ENCODE assay signal across 29 mouse cellular contexts in the genomic region with DNA sequence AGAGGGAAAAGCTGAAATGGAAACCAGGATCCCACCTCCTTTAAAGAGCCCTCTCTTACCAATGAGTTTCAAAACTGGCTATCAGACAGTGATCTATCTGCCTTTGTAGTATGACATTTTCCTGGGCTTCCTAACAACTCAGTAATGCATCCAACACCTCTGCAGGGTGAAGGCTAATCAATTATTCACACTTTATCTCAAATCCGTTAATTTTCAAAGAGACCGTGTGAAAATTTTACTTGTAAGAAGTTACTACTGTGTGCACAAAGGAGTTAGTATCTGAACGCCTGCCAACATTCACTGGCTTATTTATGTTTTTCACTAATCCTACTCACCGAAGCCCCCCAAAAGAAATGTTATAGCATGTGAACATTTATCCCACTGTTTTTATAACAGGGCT. TPM values are rescaled to one million over a fixed set of nuclear protein-coding genes. Genes with fewer than 3 reads are reported as not detected.
DNase-seq lines count a peak whose midpoint lies in the region; ATAC-seq and TF ChIP-seq lines count a peak whose summit lies in the region.
"Had no signal": no experiment of that assay in that cellular context is flagged by ENCODE, and none has a peak within 500 bp of the region (broad histone marks: within the 10 kb centered on the region; RNA-seq: fewer than 3 reads in every experiment).

No protein-coding gene starts in this region.

- H3K4me2 ChIP-seq in forebrain, embryonic 11.5 days (ENCODE audit: low read depth, low read length, severe bottlenecking), result no peak overlapping the region
- no peak overlapping the region for H3K4me2 ChIP-seq in forebrain, postnatal 0 days (ENCODE audit: low read depth)
- no peak overlapping the region for H3K4me2 ChIP-seq in intestine, embryonic 14.5 days (ENCODE audit: low read length)
- H3K4me2 ChIP-seq in intestine, postnatal 0 days (replicated peaks; ENCODE audit: low read depth), result no peak overlapping the region
- no peak overlapping the region for H3K4me2 ChIP-seq in neural tube, embryonic 11.5 days (ENCODE audit: low read depth)
- H3K4me2 ChIP-seq in midbrain, embryonic 16.5 days (ENCODE audit: low read length), result no peak overlapping the region
- H3K4me2 ChIP-seq: embryonic facial prominence, embryonic 12.5 days; heart, embryonic 11.5 days; hindbrain, embryonic 14.5 days had no signal

- no peak for TF ChIP-seq CTCF in forebrain, postnatal 0 days (IDR thresholded peaks at IDR 0.05; ENCODE audit: low read depth)
- no peak for TF ChIP-seq CTCF in intestine, postnatal 0 days (IDR thresholded peaks at IDR 0.05; ENCODE audit: low read depth)

- no peak for DNase-seq in forebrain, embryonic 11.5 days (ENCODE audit: low spot score)
- no peak for DNase-seq in forebrain, postnatal 0 days
- peak; percentile 6 for DNase-seq in intestine, embryonic 14.5 days (ENCODE audit: low spot score)
- DNase-seq in neural tube, embryonic 11.5 days (ENCODE audit: low spot score), result no peak
- no peak for DNase-seq in neural tube, embryonic 10.5 days (ENCODE audit: extremely low spot score, low spot score)
- DNase-seq in embryonic facial prominence, embryonic 10.5 days (ENCODE audit: low spot score), result no peak
- DNase-seq: adrenal gland, adult 8-10 months; cerebellum, adult 9-10 months; cerebellum, postnatal 36 days; gastrocnemius, postnatal 14 days; heart, postnatal 4 days; kidney, adult 2 months; kidney, postnatal 36 days; layer of hippocampus, postnatal 36 days; liver; lung, adult 2 months; lung, postnatal 10 days; right cerebral cortex, adult 18-20 months; spleen, adult 18-20 months; thymus, postnatal 14 days had no signal

- no peaks in the 10 kb centered on the region for H3K36me3 ChIP-seq in forebrain, embryonic 11.5 days (ENCODE audit: control insufficient read depth, insufficient read depth, low read length)
- no peaks in the 10 kb centered on the region for H3K36me3 ChIP-seq in forebrain, postnatal 0 days (ENCODE audit: insufficient read depth)
- no peaks in the 10 kb centered on the region for H3K36me3 ChIP-seq in intestine, embryonic 14.5 days (ENCODE audit: control insufficient read depth, insufficient read depth, low read length)
- H3K36me3 ChIP-seq in intestine, postnatal 0 days (ENCODE audit: control insufficient read depth, insufficient read depth), result no peaks in the 10 kb centered on the region
- no peaks in the 10 kb centered on the region for H3K36me3 ChIP-seq in neural tube, embryonic 11.5 days (ENCODE audit: control insufficient read depth, insufficient read depth, low read length)
- no peaks in the 10 kb centered on the region for H3K36me3 ChIP-seq in midbrain, embryonic 16.5 days (ENCODE audit: control insufficient read depth, insufficient read depth, low read length)
- H3K36me3 ChIP-seq in embryonic facial prominence, embryonic 10.5 days (replicated peaks), result no peaks in the 10 kb centered on the region
- H3K36me3 ChIP-seq: embryonic facial prominence, embryonic 12.5 days had no signal

- H3K4me1 ChIP-seq in forebrain, embryonic 11.5 days (replicated peaks; ENCODE audit: control insufficient read depth, insufficient read depth, low read length), result peaks cover 2% of the 10 kb centered on the region; the same call in 1 of the 2 replicates
- peaks cover 8% of the 10 kb centered on the region; the same call in 1 of the 2 replicates for H3K4me1 ChIP-seq in forebrain, postnatal 0 days (ENCODE audit: insufficient read depth)
- H3K4me1 ChIP-seq in intestine, embryonic 14.5 days (replicated peaks; ENCODE audit: control insufficient read depth, insufficient read depth, low read length), result peaks cover 33% of the 10 kb centered on the region
- H3K4me1 ChIP-seq in intestine, postnatal 0 days (replicated peaks; ENCODE audit: control insufficient read depth, insufficient read depth, low read length), result no peaks in the 10 kb centered on the region; the same call in 1 of the 2 replicates
- H3K4me1 ChIP-seq in neural tube, embryonic 11.5 days (ENCODE audit: control insufficient read depth, insufficient read depth, low read length), result peaks cover 2% of the 10 kb centered on the region; the same call in 1 of the 2 replicates
- H3K4me1 ChIP-seq in midbrain, embryonic 16.5 days (ENCODE audit: control insufficient read depth, insufficient read depth, low read length), result peaks cover 14% of the 10 kb centered on the region
- peaks cover 10% of the 10 kb centered on the region; the same call in 1 of the 2 replicates for H3K4me1 ChIP-seq in embryonic facial prominence, embryonic 10.5 days

- H3K4me3 ChIP-seq in forebrain, embryonic 11.5 days (ENCODE audit: low read depth, low read length), result no peak overlapping the region
- no peak overlapping the region for H3K4me3 ChIP-seq in forebrain, postnatal 0 days (ENCODE audit: low read depth, low read length)
- no peak overlapping the region for H3K4me3 ChIP-seq in intestine, embryonic 14.5 days (ENCODE audit: low read depth, low read length)
- no peak overlapping the region for H3K4me3 ChIP-seq in intestine, postnatal 0 days (ENCODE audit: low read depth, low read length)
- no peak overlapping the region for H3K4me3 ChIP-seq in neural tube, embryonic 11.5 days (ENCODE audit: low read depth, low read length)
- H3K4me3 ChIP-seq in midbrain, embryonic 16.5 days (ENCODE audit: low read depth, low read length), result no peak overlapping the region
- no peak overlapping the region for H3K4me3 ChIP-seq in embryonic facial prominence, embryonic 10.5 days
- H3K4me3 ChIP-seq: embryonic facial prominence, embryonic 12.5 days; myocyte had no signal

- peak overlapping the region; percentile 55 for H3K27ac ChIP-seq in forebrain, embryonic 11.5 days (ENCODE audit: low read depth, low read length)
- H3K27ac ChIP-seq in forebrain, postnatal 0 days (ENCODE audit: low read depth, low read length), result no peak overlapping the region
- no peak overlapping the region for H3K27ac ChIP-seq in intestine, embryonic 14.5 days (ENCODE audit: low read depth)
- H3K27ac ChIP-seq in intestine, postnatal 0 days (ENCODE audit: low read depth, low read length), result no peak overlapping the region
- H3K27ac ChIP-seq in neural tube, embryonic 11.5 days (ENCODE audit: low read depth, low read length), result no peak overlapping the region
- no peak overlapping the region for H3K27ac ChIP-seq in midbrain, embryonic 16.5 days (ENCODE audit: low read length)
- no peak overlapping the region for H3K27ac ChIP-seq in embryonic facial prominence, embryonic 10.5 days (replicated peaks)
- H3K27ac ChIP-seq: embryonic facial prominence, embryonic 12.5 days; hindbrain, embryonic 14.5 days; liver, embryonic 14.5 days had no signal

- peak; percentile 44 for ATAC-seq in forebrain, embryonic 11.5 days (replicated peaks; ENCODE audit: low FRiP score)
- ATAC-seq in forebrain, postnatal 0 days, result no peak
- no peak for ATAC-seq in intestine, embryonic 14.5 days (replicated peaks; ENCODE audit: low FRiP score, low TSS enrichment, low read depth)
- no peak for ATAC-seq in intestine, postnatal 0 days
- peak; percentile 58 for ATAC-seq in neural tube, embryonic 11.5 days (ENCODE audit: insufficient read depth, low FRiP score, low TSS enrichment)
- ATAC-seq in midbrain, embryonic 16.5 days, result 0 out of 2 replicates have a peak, but pooled peaks have one; percentile 66
- ATAC-seq: inflammation-experienced regulatory T-cells, adult 6 months had no signal

- no peaks in the 10 kb centered on the region for H3K9me3 ChIP-seq in forebrain, embryonic 11.5 days (ENCODE audit: control insufficient read depth, low read length)
- H3K9me3 ChIP-seq in forebrain, postnatal 0 days (ENCODE audit: low read length), result no peaks in the 10 kb centered on the region
- H3K9me3 ChIP-seq in intestine, embryonic 14.5 days (ENCODE audit: control insufficient read depth, low read length), result no peaks in the 10 kb centered on the region
- H3K9me3 ChIP-seq in intestine, postnatal 0 days (ENCODE audit: control insufficient read depth), result no peaks in the 10 kb centered on the region
- no peaks in the 10 kb centered on the region for H3K9me3 ChIP-seq in neural tube, embryonic 11.5 days (ENCODE audit: control insufficient read depth, low read length)
- H3K9me3 ChIP-seq in midbrain, embryonic 16.5 days (replicated peaks; ENCODE audit: control insufficient read depth, low read length, poor library complexity, severe bottlenecking), result no peaks in the 10 kb centered on the region
- H3K9me3 ChIP-seq in embryonic facial prominence, embryonic 10.5 days, result no peaks in the 10 kb centered on the region
- H3K9me3 ChIP-seq: embryonic facial prominence, embryonic 12.5 days had no signal

- WGBS in forebrain, embryonic 11.5 days, result 27% methylated on average over 4 of the region's 4 CpGs
- 5% methylated on average over 4 of the region's 4 CpGs for WGBS in forebrain, postnatal 0 days
- WGBS in intestine, embryonic 14.5 days, result 35% methylated on average over 4 of the region's 4 CpGs
- 46% methylated on average over 4 of the region's 4 CpGs for WGBS in intestine, postnatal 0 days
- WGBS in neural tube, embryonic 11.5 days, result 39% methylated on average over 4 of the region's 4 CpGs
- WGBS in midbrain, embryonic 16.5 days, result 12% methylated on average over 4 of the region's 4 CpGs
- 62% methylated on average over 4 of the region's 4 CpGs for WGBS in embryonic facial prominence, embryonic 10.5 days

- H3K9ac ChIP-seq in forebrain, embryonic 11.5 days (ENCODE audit: low read length), result no peak overlapping the region
- no peak overlapping the region for H3K9ac ChIP-seq in forebrain, postnatal 0 days
- no peak overlapping the region for H3K9ac ChIP-seq in intestine, embryonic 14.5 days (ENCODE audit: low read length)
- H3K9ac ChIP-seq in intestine, postnatal 0 days (ENCODE audit: low read depth, low read length), result no peak overlapping the region
- H3K9ac ChIP-seq in neural tube, embryonic 11.5 days (ENCODE audit: low read length), result no peak overlapping the region
- H3K9ac ChIP-seq in midbrain, embryonic 16.5 days (ENCODE audit: low read depth, low read length), result no peak overlapping the region
- H3K9ac ChIP-seq: embryonic facial prominence, embryonic 12.5 days; hindbrain, embryonic 14.5 days; liver, embryonic 14.5 days had no signal

- no peaks in the 10 kb centered on the region for H3K27me3 ChIP-seq in forebrain, embryonic 11.5 days (ENCODE audit: control insufficient read depth, insufficient read depth, low read length)
- H3K27me3 ChIP-seq in forebrain, postnatal 0 days (ENCODE audit: insufficient read depth, low read length), result no peaks in the 10 kb centered on the region
- H3K27me3 ChIP-seq in intestine, embryonic 14.5 days (replicated peaks; ENCODE audit: control insufficient read depth, insufficient read depth, low read length), result no peaks in the 10 kb centered on the region
- no peaks in the 10 kb centered on the region for H3K27me3 ChIP-seq in intestine, postnatal 0 days (replicated peaks; ENCODE audit: control insufficient read depth, insufficient read depth, low read length)
- H3K27me3 ChIP-seq in neural tube, embryonic 11.5 days (ENCODE audit: control insufficient read depth, insufficient read depth, low read length), result no peaks in the 10 kb centered on the region
- H3K27me3 ChIP-seq in midbrain, embryonic 16.5 days (ENCODE audit: control insufficient read depth, insufficient read depth, low read depth, low read length), result no peaks in the 10 kb centered on the region
- H3K27me3 ChIP-seq in embryonic facial prominence, embryonic 10.5 days (replicated peaks; ENCODE audit: low read depth, poor library complexity, severe bottlenecking), result no peaks in the 10 kb centered on the region
- H3K27me3 ChIP-seq: CH12.LX; embryonic facial prominence, embryonic 12.5 days had no signal

RNA-seq across cellular contexts. Expression of gene Hs2st1, which starts 24.1 kb away (rescaled TPM):
- polyA plus RNA-seq in forebrain, embryonic 11.5 days (2014; fragmentation: Nextera tagmentation; extraction: Ambion mirVana), result 25.3 and 26.8 TPM in 2 replicates
- total RNA-seq in forebrain, postnatal 0 days (2014; rRNA removed), result 47.1 and 57.7 TPM in 2 replicates
- polyA plus RNA-seq in forebrain, postnatal 0 days (2015; fragmentation: Nextera tagmentation; extraction: Ambion mirVana), result 9.9 and 14.1 TPM in 2 replicates
- polyA plus RNA-seq in intestine, embryonic 14.5 days (2014; fragmentation: Nextera tagmentation; extraction: Ambion mirVana), result 13.7 and 14.3 TPM in 2 replicates
- 6.1 and 6.9 TPM in 2 replicates for polyA plus RNA-seq in intestine, postnatal 0 days (2015; fragmentation: Nextera tagmentation; extraction: Ambion mirVana)
- 17.0 and 18.1 TPM in 2 replicates for polyA plus RNA-seq in neural tube, embryonic 11.5 days (2014; fragmentation: Nextera tagmentation; extraction: Ambion mirVana)
- 13.9 and 14.5 TPM in 2 replicates for polyA plus RNA-seq in midbrain, embryonic 16.5 days (2015; fragmentation: Nextera tagmentation; extraction: Ambion mirVana)
- polyA plus RNA-seq in embryonic facial prominence, embryonic 10.5 days (2016; fragmentation: Nextera tagmentation; extraction: Ambion mirVana), result 11.7 and 12.7 TPM in 2 replicates

RNA-seq across cellular contexts. Expression of gene Selenof, which starts 24.3 kb away (rescaled TPM):
- polyA plus RNA-seq in forebrain, embryonic 11.5 days (2014; fragmentation: Nextera tagmentation; extraction: Ambion mirVana), result 385 and 409 TPM in 2 replicates
- total RNA-seq in forebrain, postnatal 0 days (2014; rRNA removed), result 347 and 486 TPM in 2 replicates
- polyA plus RNA-seq in forebrain, postnatal 0 days (2015; fragmentation: Nextera tagmentation; extraction: Ambion mirVana), result 660 and 719 TPM in 2 replicates
- 448 and 458 TPM in 2 replicates for polyA plus RNA-seq in intestine, embryonic 14.5 days (2014; fragmentation: Nextera tagmentation; extraction: Ambion mirVana)
- polyA plus RNA-seq in intestine, postnatal 0 days (2015; fragmentation: Nextera tagmentation; extraction: Ambion mirVana), result 504 and 571 TPM in 2 replicates
- 397 and 409 TPM in 2 replicates for polyA plus RNA-seq in neural tube, embryonic 11.5 days (2014; fragmentation: Nextera tagmentation; extraction: Ambion mirVana)
- polyA plus RNA-seq in midbrain, embryonic 16.5 days (2015; fragmentation: Nextera tagmentation; extraction: Ambion mirVana), result 525 and 552 TPM in 2 replicates
- polyA plus RNA-seq in embryonic facial prominence, embryonic 10.5 days (2016; fragmentation: Nextera tagmentation; extraction: Ambion mirVana), result 452 and 456 TPM in 2 replicates

Comparison
In these comparisons a context has a peak if more than half of its experiments do, and no peak if none do; other contexts are left out.
1. ATAC-seq: peak in forebrain, embryonic 11.5 days (single experiment), neural tube, embryonic 11.5 days (single experiment) and midbrain, embryonic 16.5 days (single experiment); none in forebrain, postnatal 0 days (single experiment), intestine, embryonic 14.5 days (single experiment) and intestine, postnatal 0 days (single experiment).